Mouse (Mus musculus): ENCODE data around the gene Leng1. TPM values are rescaled to one million over a fixed set of nuclear protein-coding genes. Genes with fewer than 3 reads are reported as not detected.

Leng1 gene
- polyA plus RNA-seq, 1 experiment: 22.0 TPM

GRCm38 (mm10) chr7:3691919-3692318, 26.3 kb upstream of the Leng1 start:
- H3K4me1 ChIP-seq: peaks cover 46% of the 10 kb centered on the region
- H3K9me3 ChIP-seq: no peaks in the 10 kb centered on the region
- no peak for TF ChIP-seq FLI1 (IDR thresholded peaks at IDR 0.05; ENCODE audit: low read length)
- no peak for TF ChIP-seq GATA1 (IDR thresholded peaks at IDR 0.05; ENCODE audit: borderline replicate concordance, low read length)
- H3K4me3 ChIP-seq (replicated peaks): peak overlapping the region; percentile 99
- no peaks in the 10 kb centered on the region for H3K27me3 ChIP-seq (replicated peaks)
- peaks cover 59% of the 10 kb centered on the region for H3K36me3 ChIP-seq (replicated peaks; ENCODE audit: low read length)

GRCm38 (mm10) chr7:3685400-3686187, 20.0 kb upstream of the Leng1 start:
- Histone ChIP-seq H3K9me3 (no peaks in the 10 kb centered on the region), H3K27me3 (replicated peaks) (no peaks in the 10 kb centered on the region), H3K4me1 (peaks cover 44% of the 10 kb centered on the region), H3K4me3 (replicated peaks) (no peak overlapping the region), H3K36me3 (replicated peaks; ENCODE audit: low read length) (peaks cover 96% of the 10 kb centered on the region)
- TF ChIP-seq GATA1 (IDR thresholded peaks at IDR 0.05; ENCODE audit: borderline replicate concordance, low read length) (no peak), FLI1 (IDR thresholded peaks at IDR 0.05; ENCODE audit: low read length) (no peak)

DNA sequence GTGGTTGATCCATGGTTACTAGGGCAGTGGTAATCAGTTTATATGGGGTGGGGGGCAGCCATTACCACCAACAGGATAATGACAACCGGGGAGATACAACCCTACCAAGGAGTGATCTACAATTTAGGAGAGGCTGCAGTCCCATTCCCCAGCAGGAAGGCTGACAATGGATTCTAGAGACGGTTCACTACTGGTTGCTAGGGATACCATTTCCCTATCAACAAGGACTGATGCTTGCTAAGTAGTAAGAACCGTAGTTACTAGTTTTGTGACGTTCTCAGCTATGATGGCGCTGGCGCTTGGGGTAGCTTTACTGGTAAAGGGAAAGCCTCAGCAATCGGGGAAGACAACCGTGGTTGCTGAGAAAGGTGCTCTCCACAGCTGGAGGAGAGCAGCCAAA, 19.1 kb upstream of the Leng1 start:
- Histone ChIP-seq H3K27me3 (replicated peaks) (no peaks in the 10 kb centered on the region), H3K4me3 (replicated peaks) (no peak overlapping the region), H3K9me3 (no peaks in the 10 kb centered on the region), H3K36me3 (replicated peaks; ENCODE audit: low read length) (peaks cover 95% of the 10 kb centered on the region), H3K4me1 (peaks cover 39% of the 10 kb centered on the region)
- TF ChIP-seq FLI1 (IDR thresholded peaks at IDR 0.05; ENCODE audit: low read length) (no peak), GATA1 (IDR thresholded peaks at IDR 0.05; ENCODE audit: borderline replicate concordance, low read length) (no peak)

GRCm38 (mm10) chr7:3683908-3684550, 18.4 kb upstream of the Leng1 start:
- no peak for TF ChIP-seq FLI1 (IDR thresholded peaks at IDR 0.05; ENCODE audit: low read length)
- no peak for TF ChIP-seq GATA1 (IDR thresholded peaks at IDR 0.05; ENCODE audit: borderline replicate concordance, low read length)
- H3K27me3 ChIP-seq (replicated peaks): no peaks in the 10 kb centered on the region
- H3K4me3 ChIP-seq (replicated peaks): no peak overlapping the region
- H3K9me3 ChIP-seq: no peaks in the 10 kb centered on the region
- peaks cover 39% of the 10 kb centered on the region for H3K4me1 ChIP-seq
- peaks cover 94% of the 10 kb centered on the region for H3K36me3 ChIP-seq (replicated peaks; ENCODE audit: low read length)

DNA sequence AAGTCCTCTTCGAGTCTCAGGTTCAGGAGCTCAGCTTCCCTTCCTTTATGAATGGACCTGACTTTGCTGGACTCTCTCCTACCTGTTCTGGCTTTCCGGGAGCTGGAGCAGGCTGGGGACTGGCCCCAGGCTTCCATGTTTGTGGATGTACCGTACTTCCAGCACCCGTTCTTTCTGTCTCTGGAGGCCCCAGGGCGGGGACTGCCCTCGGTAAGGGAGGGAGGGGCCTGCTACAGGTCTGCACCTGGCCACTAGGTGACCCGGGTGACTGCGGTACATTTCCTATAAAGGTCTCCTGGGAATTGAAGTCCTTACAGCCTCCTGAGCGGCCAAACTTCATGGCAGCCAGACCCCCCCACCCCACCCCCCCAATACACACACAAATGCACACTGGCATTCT, 11.7 kb upstream of the Leng1 start, which contains the start of gene Tmc4:
Tmc4 (minus strand) TSS at position 212 of the 400 bp plus-strand sequence.
- no peaks in the 10 kb centered on the region for H3K27me3 ChIP-seq (replicated peaks)

GRCm38 (mm10) chr7:3676371-3676770, 10.7 kb upstream of the Leng1 start:
- Histone ChIP-seq H3K9me3 (no peaks in the 10 kb centered on the region), H3K27me3 (replicated peaks) (no peaks in the 10 kb centered on the region), H3K36me3 (replicated peaks; ENCODE audit: low read length) (peaks cover 82% of the 10 kb centered on the region), H3K4me1 (peaks cover 75% of the 10 kb centered on the region), H3K4me3 (replicated peaks) (no peak overlapping the region)
- no peak for TF ChIP-seq GATA1 (IDR thresholded peaks at IDR 0.05; ENCODE audit: borderline replicate concordance, low read length)
- no peak for TF ChIP-seq FLI1 (IDR thresholded peaks at IDR 0.05; ENCODE audit: low read length)

More for the DNA sequence above, 11.7 kb upstream of the Leng1 start, which contains the start of gene Tmc4:
- Histone ChIP-seq H3K4me1 (peaks cover 77% of the 10 kb centered on the region), H3K4me3 (replicated peaks) (no peak within 1 kb of the TSS), H3K9me3 (no peaks in the 10 kb centered on the region), H3K36me3 (replicated peaks; ENCODE audit: low read length) (peaks cover 82% of the 10 kb centered on the region)
- TF ChIP-seq GATA1 (IDR thresholded peaks at IDR 0.05; ENCODE audit: borderline replicate concordance, low read length) (no peak), FLI1 (IDR thresholded peaks at IDR 0.05; ENCODE audit: low read length) (no peak)

- TF ChIP-seq FLI1 (IDR thresholded peaks at IDR 0.05; ENCODE audit: low read length) (no peak), GATA1 (IDR thresholded peaks at IDR 0.05; ENCODE audit: borderline replicate concordance, low read length) (no peak)
- Histone ChIP-seq H3K27me3 (replicated peaks) (no peaks in the 10 kb centered on the region), H3K4me1 (peaks cover 65% of the 10 kb centered on the region), H3K4me3 (replicated peaks) (peak overlapping the region; percentile 70), H3K9me3 (no peaks in the 10 kb centered on the region), H3K36me3 (replicated peaks; ENCODE audit: low read length) (peaks cover 82% of the 10 kb centered on the region)
Measured at GRCm38 (mm10) chr7:3675228-3675548, 9.5 kb upstream of the Leng1 start.

DNA sequence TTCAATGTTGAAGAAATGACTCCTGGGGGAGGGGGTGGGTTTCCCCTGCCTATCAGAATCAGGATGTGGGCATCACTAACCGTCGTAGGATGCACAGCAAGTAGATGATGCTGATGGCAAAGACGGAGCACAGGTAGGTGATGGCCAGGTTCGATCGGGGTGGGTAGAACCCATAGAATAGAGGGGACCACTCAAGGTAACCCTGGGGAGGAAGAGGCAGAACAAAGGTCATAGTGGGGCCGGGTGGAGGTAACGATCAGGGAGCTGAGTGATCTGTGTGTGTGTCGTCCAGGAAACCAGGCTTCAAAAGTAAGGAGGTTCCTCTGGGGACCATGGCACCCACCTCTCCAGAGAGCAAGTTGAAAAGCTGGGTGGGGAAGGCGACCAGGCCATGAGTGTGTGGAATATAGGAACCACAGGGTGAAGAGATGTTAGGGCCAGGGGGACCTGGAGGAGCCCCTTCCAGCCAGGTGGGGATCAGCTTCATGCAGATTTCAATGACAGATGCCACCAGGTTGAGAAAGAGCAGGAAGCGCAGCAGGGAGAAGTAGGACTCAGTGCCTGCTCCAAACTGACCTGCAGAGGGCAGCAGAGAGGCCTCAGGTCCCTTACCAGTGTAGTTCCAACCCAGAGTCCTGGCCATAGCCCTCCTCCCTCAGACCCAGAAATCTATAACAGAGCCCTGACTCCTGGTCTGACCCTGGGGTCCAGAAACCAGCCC, 9.0 kb upstream of the Leng1 start:
- H3K27me3 ChIP-seq (replicated peaks): no peaks in the 10 kb centered on the region
- peaks cover 67% of the 10 kb centered on the region for H3K4me1 ChIP-seq
- TF ChIP-seq GATA1 (IDR thresholded peaks at IDR 0.05; ENCODE audit: borderline replicate concordance, low read length) (no peak), FLI1 (IDR thresholded peaks at IDR 0.05; ENCODE audit: low read length) (no peak)
- H3K4me3 ChIP-seq (replicated peaks): peak overlapping the region; percentile 70
- H3K9me3 ChIP-seq: no peaks in the 10 kb centered on the region
- H3K36me3 ChIP-seq (replicated peaks; ENCODE audit: low read length): peaks cover 83% of the 10 kb centered on the region

- H3K4me1 ChIP-seq: peaks cover 56% of the 10 kb centered on the region
- peaks cover 60% of the 10 kb centered on the region for H3K36me3 ChIP-seq (replicated peaks; ENCODE audit: low read length)
- H3K4me3 ChIP-seq (replicated peaks): peak overlapping the region; percentile 83
- H3K9me3 ChIP-seq: no peaks in the 10 kb centered on the region
- H3K27me3 ChIP-seq (replicated peaks): no peaks in the 10 kb centered on the region
- no peak for TF ChIP-seq FLI1 (IDR thresholded peaks at IDR 0.05; ENCODE audit: low read length)
- no peak for TF ChIP-seq GATA1 (IDR thresholded peaks at IDR 0.05; ENCODE audit: borderline replicate concordance, low read length)
Measured at GRCm38 (mm10) chr7:3666921-3667391, 1.3 kb upstream of the Leng1 start.

All from megakaryocyte, embryonic 14.5 days (primary cell).